Comparison of ENCODE assay signal across 29 mouse cellular contexts in genomic region chr12:111237611-111238188, GRCm38 (mm10). TPM values are rescaled to one million over a fixed set of nuclear protein-coding genes. Genes with fewer than 3 reads are reported as not detected.
DNase-seq lines count a peak whose midpoint lies in the region; ATAC-seq lines count a peak whose summit lies in the region.
"Had no signal": no experiment of that assay in that cellular context is flagged by ENCODE, and none has a peak within 500 bp of the region (broad histone marks: within the 10 kb centered on the region; RNA-seq: fewer than 3 reads in every experiment).

No protein-coding gene starts in this region.

- no peak for DNase-seq in kidney, postnatal 10 days
- DNase-seq in lung, postnatal 25 days (ENCODE audit: low spot score) = no peak
- DNase-seq in heart, adult 11 months = no peak
- DNase-seq: cerebellum, adult 8-10 months; gastrocnemius, postnatal 14 days; kidney, adult 18-20 months; kidney, postnatal 4 days; left cerebral cortex, postnatal 4 days; lung, adult 2 months; midbrain, embryonic 14.5 days; right cerebral cortex, postnatal 14 days; thymus, postnatal 14 days had no signal

- H3K27ac ChIP-seq in kidney, embryonic 15.5 days = peak overlapping the region; percentile 85
- H3K27ac ChIP-seq in lung, embryonic 15.5 days = peak overlapping the region; percentile 70
- H3K27ac ChIP-seq in embryonic facial prominence, embryonic 13.5 days = peak overlapping the region; percentile 78
- peak overlapping the region; percentile 42; the same call in 1 of the 2 replicates for H3K27ac ChIP-seq in stomach, embryonic 15.5 days
- no peak overlapping the region for H3K27ac ChIP-seq in heart, embryonic 11.5 days (ENCODE audit: low read depth, low read length)
- H3K27ac ChIP-seq: forebrain, embryonic 12.5 days; left cerebral cortex, adult 2 months; liver, embryonic 12.5 days had no signal

- H3K27me3 ChIP-seq in kidney, embryonic 15.5 days = no peaks in the 10 kb centered on the region
- H3K27me3 ChIP-seq in lung, embryonic 15.5 days = no peaks in the 10 kb centered on the region
- H3K27me3 ChIP-seq in embryonic facial prominence, embryonic 13.5 days = no peaks in the 10 kb centered on the region
- H3K27me3 ChIP-seq in stomach, embryonic 15.5 days (replicated peaks) = no peaks in the 10 kb centered on the region
- H3K27me3 ChIP-seq in heart, embryonic 11.5 days (ENCODE audit: control insufficient read depth, insufficient read depth, low read length) = no peaks in the 10 kb centered on the region
- H3K27me3 ChIP-seq: forebrain, embryonic 12.5 days; liver, embryonic 12.5 days; megakaryocyte, embryonic 14.5 days; neural tube, embryonic 13.5 days had no signal

- H3K4me1 ChIP-seq in kidney, embryonic 15.5 days = peaks cover 31% of the 10 kb centered on the region
- H3K4me1 ChIP-seq in lung, embryonic 15.5 days = peaks cover 17% of the 10 kb centered on the region
- H3K4me1 ChIP-seq in embryonic facial prominence, embryonic 13.5 days = peaks cover 14% of the 10 kb centered on the region
- H3K4me1 ChIP-seq in stomach, embryonic 15.5 days = no peaks in the 10 kb centered on the region
- peaks cover 11% of the 10 kb centered on the region for H3K4me1 ChIP-seq in heart, embryonic 11.5 days (ENCODE audit: control insufficient read depth, insufficient read depth, low read length)
- H3K4me1 ChIP-seq: forebrain, embryonic 12.5 days had no signal

- H3K9ac ChIP-seq in kidney, embryonic 15.5 days = no peak overlapping the region
- no peak overlapping the region for H3K9ac ChIP-seq in lung, embryonic 15.5 days
- no peak overlapping the region for H3K9ac ChIP-seq in embryonic facial prominence, embryonic 13.5 days
- H3K9ac ChIP-seq in stomach, embryonic 15.5 days = no peak overlapping the region
- H3K9ac ChIP-seq in heart, embryonic 11.5 days (ENCODE audit: low read depth, low read length) = no peak overlapping the region
- H3K9ac ChIP-seq: forebrain, embryonic 12.5 days; liver, embryonic 12.5 days; neural tube, embryonic 13.5 days had no signal

- ATAC-seq in kidney, embryonic 15.5 days (replicated peaks; ENCODE audit: low FRiP score) = peak; percentile 55; the same call in 1 of the 2 replicates
- ATAC-seq in lung, embryonic 15.5 days (ENCODE audit: borderline replicate concordance, extremely low read depth, low FRiP score, low TSS enrichment) = no peak
- ATAC-seq in embryonic facial prominence, embryonic 13.5 days (ENCODE audit: insufficient number of reproducible peaks, insufficient read depth, low FRiP score, low TSS enrichment, low read depth) = no peak
- no peak for ATAC-seq in stomach, embryonic 15.5 days (ENCODE audit: insufficient read depth, low FRiP score, low read depth)
- no peak for ATAC-seq in heart, embryonic 11.5 days (replicated peaks; ENCODE audit: insufficient number of reproducible peaks, low FRiP score, low TSS enrichment)
- ATAC-seq: liver, embryonic 12.5 days had no signal

- no peak overlapping the region for H3K4me3 ChIP-seq in kidney, embryonic 15.5 days (replicated peaks)
- H3K4me3 ChIP-seq in lung, embryonic 15.5 days = no peak overlapping the region
- H3K4me3 ChIP-seq in embryonic facial prominence, embryonic 13.5 days = no peak overlapping the region
- H3K4me3 ChIP-seq in stomach, embryonic 15.5 days (replicated peaks) = no peak overlapping the region
- H3K4me3 ChIP-seq in heart, embryonic 11.5 days (ENCODE audit: low read depth, low read length) = no peak overlapping the region
- H3K4me3 ChIP-seq: forebrain, embryonic 12.5 days; hindbrain, embryonic 10.5 days; left cerebral cortex, adult 2 months; liver, embryonic 12.5 days; megakaryocyte, embryonic 14.5 days; neural tube, embryonic 13.5 days had no signal

- 74% methylated on average over 16 of the region's 16 CpGs for WGBS in kidney, embryonic 15.5 days
- 94% methylated on average over 16 of the region's 16 CpGs for WGBS in lung, embryonic 15.5 days
- 89% methylated on average over 16 of the region's 16 CpGs for WGBS in embryonic facial prominence, embryonic 13.5 days
- WGBS in stomach, embryonic 15.5 days = 95% methylated on average over 16 of the region's 16 CpGs
- WGBS in heart, embryonic 11.5 days (ENCODE audit: insufficient replicate concordance) = 87% methylated on average over 16 of the region's 16 CpGs

- no peak overlapping the region for H3K4me2 ChIP-seq in kidney, embryonic 15.5 days
- H3K4me2 ChIP-seq in lung, embryonic 15.5 days = no peak overlapping the region
- H3K4me2 ChIP-seq in embryonic facial prominence, embryonic 13.5 days = no peak overlapping the region
- H3K4me2 ChIP-seq in stomach, embryonic 15.5 days = no peak overlapping the region
- no peak overlapping the region for H3K4me2 ChIP-seq in heart, embryonic 11.5 days
- H3K4me2 ChIP-seq: forebrain, embryonic 12.5 days; liver, embryonic 12.5 days; neural tube, embryonic 13.5 days had no signal

- peaks cover 31% of the 10 kb centered on the region for H3K36me3 ChIP-seq in kidney, embryonic 15.5 days
- H3K36me3 ChIP-seq in lung, embryonic 15.5 days = no peaks in the 10 kb centered on the region
- H3K36me3 ChIP-seq in embryonic facial prominence, embryonic 13.5 days = peaks cover 42% of the 10 kb centered on the region
- H3K36me3 ChIP-seq in stomach, embryonic 15.5 days = no peaks in the 10 kb centered on the region
- no peaks in the 10 kb centered on the region for H3K36me3 ChIP-seq in heart, embryonic 11.5 days (ENCODE audit: control insufficient read depth, insufficient read depth, low read length)

- H3K9me3 ChIP-seq in kidney, embryonic 15.5 days (replicated peaks) = no peaks in the 10 kb centered on the region
- no peaks in the 10 kb centered on the region for H3K9me3 ChIP-seq in lung, embryonic 15.5 days
- H3K9me3 ChIP-seq in embryonic facial prominence, embryonic 13.5 days = no peaks in the 10 kb centered on the region
- H3K9me3 ChIP-seq in stomach, embryonic 15.5 days = no peaks in the 10 kb centered on the region
- no peaks in the 10 kb centered on the region for H3K9me3 ChIP-seq in heart, embryonic 11.5 days (replicated peaks; ENCODE audit: control insufficient read depth, low read length)
- H3K9me3 ChIP-seq: forebrain, embryonic 12.5 days; hindbrain, embryonic 10.5 days; liver, embryonic 12.5 days; megakaryocyte, embryonic 14.5 days; neural tube, embryonic 13.5 days had no signal

RNA-seq across cellular contexts. Expression of gene Amn, which starts 33.2 kb away (rescaled TPM):
- polyA plus RNA-seq in kidney, embryonic 15.5 days (2015; fragmentation: Nextera tagmentation; extraction: Ambion mirVana) = 43.7 and 43.9 TPM in 2 replicates
- 0.36 and 0.50 TPM in 2 replicates for polyA plus RNA-seq in lung, embryonic 15.5 days (2015; fragmentation: Nextera tagmentation; extraction: Ambion mirVana)
- 1.5 and 1.8 TPM in 2 replicates for polyA plus RNA-seq in embryonic facial prominence, embryonic 13.5 days (2015; fragmentation: Nextera tagmentation; extraction: Ambion mirVana)
- polyA plus RNA-seq in stomach, embryonic 15.5 days (2015; fragmentation: Nextera tagmentation; extraction: Ambion mirVana) = 21.1 and 25.3 TPM in 2 replicates
- 1.3 and 2.2 TPM in 2 replicates for polyA plus RNA-seq in heart, embryonic 11.5 days (2014; fragmentation: Nextera tagmentation; extraction: Ambion mirVana)

RNA-seq across cellular contexts. Expression of gene 4930595D18Rik, which starts 53.4 kb away (rescaled TPM):
- polyA plus RNA-seq in kidney, embryonic 15.5 days (2015; fragmentation: Nextera tagmentation; extraction: Ambion mirVana) = not detected in 2 replicates
- polyA plus RNA-seq in lung, embryonic 15.5 days (2015; fragmentation: Nextera tagmentation; extraction: Ambion mirVana) = not detected in 2 replicates
- not detected in 2 replicates for polyA plus RNA-seq in embryonic facial prominence, embryonic 13.5 days (2015; fragmentation: Nextera tagmentation; extraction: Ambion mirVana)
- not detected in 2 replicates for polyA plus RNA-seq in stomach, embryonic 15.5 days (2015; fragmentation: Nextera tagmentation; extraction: Ambion mirVana)
- not detected in 2 replicates for polyA plus RNA-seq in heart, embryonic 11.5 days (2014; fragmentation: Nextera tagmentation; extraction: Ambion mirVana)
- polyA plus RNA-seq: adrenal gland, adult 2 months; C2C12; cortical plate, adult 2 months; forebrain, embryonic 12.5 days; frontal cortex, adult 2 months; heart, postnatal 0 days; hindbrain, embryonic 10.5 days; liver, embryonic 12.5 days; lung, adult 2 months; midbrain, embryonic 14.5 days; neural tube, embryonic 13.5 days; spleen, adult 2 months had no signal
